ENCODE assay signal across 13 mouse cellular contexts in the genomic region with DNA sequence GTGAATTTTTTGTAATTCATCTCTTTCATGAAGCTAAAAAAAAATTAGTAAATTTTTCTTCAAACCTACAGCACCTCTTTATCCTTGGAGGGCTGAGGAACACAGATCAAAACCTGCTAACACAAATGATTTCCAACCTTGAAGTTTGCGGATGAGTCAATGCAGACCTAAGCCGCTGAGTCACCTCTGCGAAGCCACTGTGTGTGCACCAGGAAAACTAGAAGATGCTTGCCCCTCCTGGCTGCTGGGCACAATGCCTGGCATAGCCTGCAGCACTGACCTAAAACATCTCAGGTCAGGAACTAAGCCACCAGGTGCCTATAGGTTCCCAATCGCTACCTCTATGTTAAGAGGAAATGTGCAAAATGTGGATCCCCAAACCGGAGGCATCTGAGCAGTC.
"Had no signal": no experiment of that assay in that cellular context is flagged by ENCODE, and none has a peak within 500 bp of the region (broad histone marks: within the 10 kb centered on the region; RNA-seq: fewer than 3 reads in every experiment).

No protein-coding gene starts in this region.

- H3K9me3 ChIP-seq: limb, embryonic 12.5 days; midbrain, embryonic 10.5 days; neural tube, embryonic 12.5 days; stomach, embryonic 15.5 days had no signal

- H3K4me3 ChIP-seq: limb, embryonic 12.5 days; midbrain, embryonic 10.5 days; myocyte; neural tube, embryonic 12.5 days; stomach, embryonic 15.5 days had no signal

- H3K36me3 ChIP-seq: limb, embryonic 12.5 days; midbrain, embryonic 10.5 days; neural tube, embryonic 12.5 days; stomach, embryonic 15.5 days had no signal

- H3K27ac ChIP-seq: kidney, postnatal 0 days; limb, embryonic 12.5 days; liver, embryonic 14.5 days; midbrain, embryonic 10.5 days; neural tube, embryonic 12.5 days; stomach, embryonic 15.5 days had no signal

- H3K27me3 ChIP-seq: limb, embryonic 12.5 days; neural tube, embryonic 12.5 days; stomach, embryonic 15.5 days had no signal

- DNase-seq: kidney, adult 9 months; kidney, postnatal 36 days; layer of hippocampus, adult 9-11 months; layer of hippocampus, postnatal 36 days; lung, adult 18-20 months; midbrain, embryonic 14.5 days had no signal

- H3K4me1 ChIP-seq: limb, embryonic 12.5 days; stomach, embryonic 15.5 days had no signal
